Mouse (Mus musculus): ENCODE data around the gene Rftn1.

Gene Rftn1

DNA sequence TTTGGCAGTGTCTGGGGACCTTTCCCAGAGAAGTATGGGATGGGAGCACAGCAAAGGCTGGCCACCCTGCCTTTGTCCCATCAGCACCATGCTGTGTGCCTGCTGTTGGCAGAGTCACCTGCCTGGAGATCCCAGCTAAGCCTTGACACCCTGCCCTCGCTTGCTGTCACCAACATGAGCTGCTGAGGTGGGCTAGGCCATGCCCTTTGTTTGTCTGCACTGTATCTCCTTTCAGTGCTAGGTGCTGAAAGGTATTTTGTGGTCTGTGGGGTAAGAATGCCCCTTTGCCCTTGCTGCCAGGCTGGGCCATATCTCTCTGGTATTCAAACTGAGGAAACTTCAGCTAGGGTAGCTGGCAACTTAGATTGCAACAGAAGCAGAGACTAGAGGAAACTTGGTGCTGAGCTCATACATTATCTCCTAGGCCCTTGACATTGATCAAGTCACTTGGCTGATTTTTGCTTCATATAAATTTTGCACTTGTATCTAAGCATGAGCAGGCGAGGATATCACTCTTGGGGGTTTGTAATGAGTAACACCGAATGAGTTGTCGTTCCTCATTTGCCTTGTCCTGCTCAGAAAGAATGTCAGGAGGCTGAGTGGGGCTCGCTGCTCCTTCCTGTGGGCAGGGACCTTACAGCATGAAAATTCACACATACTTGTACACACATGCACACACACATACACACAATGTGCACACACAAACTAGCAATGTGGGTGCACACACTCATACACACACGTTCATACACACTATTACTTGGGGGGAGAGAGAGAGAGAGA is 207.7 kb downstream of the Rftn1 start:
- no peak for DNase-seq (ENCODE audit: low spot score in 2 of 2)

DNA sequence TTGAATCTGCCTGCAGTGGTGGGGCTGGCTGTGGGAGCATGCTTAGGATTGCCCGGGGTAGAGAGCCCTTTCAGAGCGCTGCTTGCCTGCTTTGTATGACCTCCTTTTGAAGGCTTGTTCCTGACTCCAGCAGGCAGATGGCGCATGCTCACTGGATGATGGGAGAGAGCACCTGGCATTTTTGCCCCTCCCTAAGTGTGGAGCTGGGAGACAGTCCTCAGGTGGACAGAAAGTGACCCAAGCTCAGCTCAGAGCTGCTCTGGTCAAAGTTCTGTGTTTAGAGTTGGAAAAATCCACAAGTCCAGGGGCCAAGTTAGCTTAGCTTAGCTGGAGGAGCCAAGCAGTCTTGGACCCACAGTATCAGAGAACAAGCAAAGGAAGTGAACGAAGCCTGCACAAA is 208.9 kb downstream of the Rftn1 start:
- no peak for DNase-seq (ENCODE audit: low spot score in 2 of 2)

DNA sequence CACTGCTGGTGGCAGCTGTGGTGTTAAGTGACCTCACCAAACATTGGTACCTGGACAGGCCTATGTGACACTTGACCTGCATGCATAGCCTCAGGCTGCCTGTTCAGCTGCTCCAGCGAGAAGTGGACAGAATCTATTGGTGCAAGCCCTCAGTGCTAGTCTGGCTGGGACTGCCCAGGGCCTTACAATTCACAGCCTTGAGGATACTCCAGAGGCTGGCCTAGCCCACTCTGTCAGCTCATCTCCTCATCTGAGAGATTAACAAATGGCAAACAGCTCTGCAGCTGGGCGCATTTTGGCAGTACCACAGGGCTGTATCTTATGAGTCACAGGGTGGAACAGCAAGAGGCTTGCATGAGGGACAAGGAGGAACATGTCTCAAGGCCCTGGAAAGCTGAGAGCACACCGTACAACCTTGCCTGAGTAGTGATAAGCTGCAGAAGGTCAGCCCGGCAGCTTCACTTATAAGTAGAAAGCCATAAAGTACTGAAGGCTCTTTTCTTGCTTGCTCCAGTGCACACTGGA is 210.7 kb downstream of the Rftn1 start:
- DNase-seq (ENCODE audit: low spot score in 2 of 2), result no peak

DNA sequence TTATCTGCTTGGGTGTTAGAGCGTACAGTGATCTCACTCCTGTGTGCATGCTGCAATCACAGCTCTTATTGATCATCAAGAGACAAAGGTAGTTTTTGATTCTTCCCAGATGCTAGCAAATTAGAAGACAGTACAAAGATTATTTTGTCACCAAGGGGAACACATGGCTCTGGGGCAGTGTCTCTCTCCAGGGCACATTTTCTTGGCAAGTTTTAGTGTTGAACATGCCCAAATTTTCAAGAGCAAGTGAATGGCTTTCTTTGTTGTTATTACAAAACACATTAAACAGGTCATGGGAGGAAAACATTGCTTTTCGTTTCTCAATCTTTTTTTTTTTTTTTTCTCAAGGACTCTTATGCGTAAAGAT is 213.1 kb downstream of the Rftn1 start:
- DNase-seq (ENCODE audit: low spot score in 2 of 2), result no peak

DNA sequence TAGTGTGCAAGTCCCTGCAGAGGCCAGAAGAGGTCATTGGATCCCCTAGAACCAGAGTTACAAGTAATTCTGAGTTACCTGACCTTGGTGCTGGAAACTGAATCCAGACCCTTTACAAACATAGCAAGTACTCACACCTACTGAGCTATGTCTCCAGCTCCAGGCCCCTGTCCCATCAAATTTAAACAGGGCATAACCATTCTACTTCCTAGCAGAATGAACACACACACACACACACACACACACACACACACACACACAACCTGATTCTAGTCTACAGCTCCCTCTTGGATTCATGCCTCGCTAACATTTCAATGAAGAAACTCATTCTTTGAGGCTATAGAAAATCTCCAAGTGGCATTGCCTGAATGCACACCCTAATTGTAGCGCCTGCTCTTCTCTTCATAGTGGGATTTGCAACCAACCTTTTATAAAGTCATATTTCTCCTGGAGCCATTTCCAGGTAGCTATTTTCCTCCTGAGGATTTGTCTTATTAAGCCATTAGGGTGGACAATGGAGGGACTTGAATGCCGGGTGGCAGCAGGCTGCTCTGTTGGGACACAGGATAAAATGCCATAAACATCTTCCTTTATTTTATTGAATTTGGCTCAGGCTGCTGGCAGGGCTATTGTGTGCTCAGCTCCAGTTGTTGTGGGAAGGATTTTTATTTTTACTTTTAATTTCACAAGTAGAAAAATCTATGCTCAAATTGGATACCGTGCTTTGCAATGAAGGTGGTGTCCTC is 213.6 kb downstream of the Rftn1 start:
- DNase-seq (ENCODE audit: low spot score in 2 of 2), result no peak

DNA sequence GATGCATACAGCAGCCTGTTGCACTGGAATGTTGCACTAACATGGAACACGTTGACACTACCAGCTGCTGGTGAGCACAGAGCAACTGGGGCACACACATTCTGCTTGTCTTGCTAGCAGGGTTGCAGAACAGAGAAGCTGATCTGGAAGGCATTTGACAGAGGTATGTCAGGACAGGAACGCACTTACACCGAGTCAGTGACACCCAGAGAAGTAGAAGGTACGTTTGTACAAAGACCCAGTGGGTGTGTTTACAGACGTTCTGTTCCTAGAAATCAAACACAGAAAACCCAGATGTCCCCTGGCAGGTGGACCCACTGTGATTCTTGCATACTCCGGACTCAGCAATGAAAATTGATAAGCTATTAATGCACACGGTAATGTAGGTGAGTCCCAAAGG is 215.0 kb downstream of the Rftn1 start:
- no peak for DNase-seq (ENCODE audit: low spot score in 2 of 2)

DNA sequence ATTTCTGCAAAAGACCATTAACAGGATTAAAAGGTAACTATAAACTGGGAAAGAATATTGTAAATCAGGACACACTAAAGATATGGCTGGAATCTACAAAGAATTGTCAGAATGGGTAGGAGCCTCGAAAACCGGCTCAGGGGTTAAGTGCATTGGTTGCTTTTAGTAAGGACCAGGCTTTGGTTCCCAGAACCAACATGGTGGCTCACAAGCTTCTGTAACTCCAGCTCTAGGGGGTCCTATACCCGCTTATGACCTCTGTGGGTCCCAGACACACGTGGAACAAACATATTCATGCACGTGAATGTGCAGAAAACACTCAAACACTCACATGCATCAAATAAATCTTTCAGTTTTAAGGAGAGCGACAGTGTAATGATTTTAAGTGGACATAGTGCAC is 215.5 kb downstream of the Rftn1 start:
- no peak for DNase-seq (ENCODE audit: low spot score in 2 of 2)

DNA sequence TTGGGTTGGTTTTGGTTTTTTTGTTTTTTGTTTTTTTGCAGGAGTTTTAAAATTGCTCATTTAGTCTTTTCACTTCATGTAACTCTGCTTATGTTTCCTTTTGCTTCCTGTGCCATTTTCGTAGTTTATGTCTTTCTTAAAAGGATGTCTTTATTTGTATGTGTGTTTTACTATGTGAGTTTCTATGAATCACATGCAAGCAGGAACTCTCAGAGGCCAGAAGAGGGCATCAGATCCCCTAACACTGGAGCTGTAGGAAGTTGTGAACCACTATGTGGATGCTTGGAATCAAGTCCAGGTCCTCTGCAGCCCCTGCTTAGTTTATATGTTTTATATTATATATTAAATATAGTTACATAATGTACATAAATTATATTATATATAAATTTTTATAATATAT is 218.3 kb downstream of the Rftn1 start:
- no peak for DNase-seq (ENCODE audit: low spot score in 2 of 2)

DNA sequence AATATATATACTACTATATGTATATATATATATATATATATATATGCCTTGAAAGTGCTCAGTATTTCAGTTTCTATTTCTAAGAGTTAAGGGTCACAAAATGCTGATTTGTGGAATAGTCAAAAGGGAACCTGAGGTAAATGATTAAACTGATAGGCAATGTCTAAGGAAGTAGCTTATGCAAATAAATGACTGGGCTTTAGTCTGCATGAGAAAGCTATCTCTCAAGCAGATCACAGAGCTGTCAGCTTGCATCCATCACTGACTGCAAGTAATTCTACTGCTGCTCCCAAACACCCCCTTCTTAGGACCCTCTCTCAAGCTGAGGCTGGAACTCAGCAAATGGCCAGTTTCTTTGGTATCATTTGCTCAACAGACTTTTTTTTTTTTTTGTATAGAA is 219.4 kb downstream of the Rftn1 start:
- no peak for DNase-seq (ENCODE audit: low spot score in 2 of 2)

DNA sequence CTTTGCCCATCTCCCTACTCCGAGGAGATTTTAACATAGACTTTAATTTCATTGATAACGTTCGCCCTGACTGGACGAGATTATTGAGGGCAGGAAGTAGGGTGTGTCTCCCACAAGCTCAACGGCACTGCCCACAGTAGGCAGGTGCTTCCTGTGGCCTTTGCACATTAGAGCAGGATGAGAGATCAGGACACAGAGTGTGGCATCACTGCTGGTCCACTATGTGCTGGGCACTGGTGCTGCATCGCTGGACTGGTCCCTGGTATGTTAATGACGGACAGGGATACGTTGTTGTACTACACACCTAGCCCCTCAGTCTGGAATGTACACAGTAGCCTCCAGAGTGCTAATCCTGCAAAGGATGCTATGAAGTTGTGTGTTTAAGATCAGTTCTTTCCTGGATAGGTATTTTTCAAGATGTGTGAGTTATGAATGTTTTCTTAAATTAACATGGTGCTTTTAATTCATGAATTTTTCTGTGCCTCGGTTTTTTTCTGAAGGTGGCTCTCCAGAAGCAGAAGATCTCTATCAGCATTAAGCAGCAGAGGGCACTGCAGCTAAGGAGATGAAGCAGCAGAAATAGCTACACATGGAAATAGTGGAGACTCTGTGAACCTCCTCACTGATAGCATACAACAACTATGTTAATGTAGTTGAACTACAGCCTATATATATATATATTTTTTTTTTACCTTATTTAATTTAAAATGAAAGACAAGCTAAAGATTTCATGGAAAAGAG is 221.8 kb downstream of the Rftn1 start:
- DNase-seq (ENCODE audit: low spot score in 2 of 2), result peak; percentile 66 to 73

DNA sequence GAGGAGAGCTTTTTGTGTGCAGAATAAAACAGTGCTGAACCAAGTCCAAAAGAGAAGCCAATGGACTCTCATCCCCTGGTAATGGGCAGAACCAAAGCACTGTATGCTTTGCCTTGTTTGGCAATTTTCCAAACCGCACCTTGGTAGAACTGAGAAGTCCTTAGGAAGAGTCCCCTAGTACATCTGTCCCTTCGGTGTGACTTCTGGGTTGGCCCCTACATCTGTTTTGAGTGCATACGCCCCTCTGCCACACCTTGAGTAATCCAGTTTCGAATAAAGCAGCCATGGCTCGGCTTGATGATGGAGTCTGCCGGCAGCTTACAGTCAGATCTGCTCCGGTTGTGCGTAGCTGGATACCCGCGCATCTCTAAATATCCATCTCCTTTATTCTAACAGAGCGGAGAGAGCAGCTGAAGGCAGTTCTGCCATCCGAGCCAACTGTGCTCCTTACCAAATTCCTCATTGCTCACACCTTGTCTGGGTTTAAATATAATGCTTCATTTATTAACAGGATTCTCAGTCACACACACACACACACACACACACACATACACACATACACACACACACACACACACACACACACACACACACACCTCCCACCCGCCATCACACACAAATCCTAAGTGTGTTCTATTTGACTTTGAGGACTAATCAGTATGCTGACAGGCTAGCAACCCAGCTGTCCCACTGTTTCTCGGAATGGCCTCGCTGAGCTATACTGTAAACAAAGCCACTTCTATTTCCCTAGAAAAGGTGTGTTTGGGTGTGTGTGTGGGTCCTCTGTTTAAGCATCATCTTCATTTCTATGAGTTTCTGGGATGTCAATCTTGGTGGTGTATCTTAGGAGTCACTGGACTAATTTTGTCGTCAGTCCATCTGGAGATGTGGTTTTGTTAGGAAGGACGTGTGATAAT is 224.4 kb downstream of the Rftn1 start:
- no peak for DNase-seq (ENCODE audit: low spot score in 2 of 2)

DNA sequence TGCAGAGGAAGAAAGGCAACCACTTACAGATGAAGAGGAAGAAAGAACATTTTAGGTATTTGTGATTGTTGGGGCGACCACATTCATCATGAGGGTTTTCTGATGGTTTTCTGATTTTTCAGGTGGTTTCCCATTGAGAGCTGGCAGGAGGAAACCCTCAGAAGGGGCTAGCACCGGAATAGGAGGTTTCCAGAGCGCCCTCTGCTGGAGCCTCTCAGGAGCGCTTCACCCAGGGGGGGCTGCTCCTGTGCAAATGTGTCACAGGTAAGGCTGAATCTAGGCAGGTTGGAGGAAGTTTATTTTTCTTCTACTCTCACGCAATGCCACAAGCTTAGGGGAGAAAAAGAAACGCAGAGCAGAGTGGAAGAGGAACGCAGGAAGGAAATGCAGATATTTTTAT is 225.4 kb downstream of the Rftn1 start:
- no peak for DNase-seq (ENCODE audit: low spot score in 2 of 2)

DNA sequence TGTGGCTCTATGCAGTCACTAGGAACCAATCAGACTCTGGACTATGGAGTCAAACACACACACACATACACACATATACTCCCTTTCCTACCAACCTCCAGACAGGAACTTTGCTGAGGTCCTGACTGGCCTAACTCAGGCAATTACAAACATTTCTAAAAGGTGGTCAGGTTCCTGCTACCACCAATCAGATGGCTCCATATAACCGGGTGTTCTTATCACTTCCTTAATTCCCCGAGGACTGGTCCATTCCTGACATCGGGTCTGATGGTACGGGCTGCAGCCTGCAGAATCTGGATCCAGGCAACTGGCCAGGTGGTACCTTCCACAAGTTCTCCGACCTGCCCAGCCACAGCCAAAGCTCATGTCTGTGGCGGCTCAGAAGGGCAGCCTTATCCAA is 226.0 kb downstream of the Rftn1 start:
- DNase-seq (ENCODE audit: low spot score in 2 of 2), result no peak

DNA sequence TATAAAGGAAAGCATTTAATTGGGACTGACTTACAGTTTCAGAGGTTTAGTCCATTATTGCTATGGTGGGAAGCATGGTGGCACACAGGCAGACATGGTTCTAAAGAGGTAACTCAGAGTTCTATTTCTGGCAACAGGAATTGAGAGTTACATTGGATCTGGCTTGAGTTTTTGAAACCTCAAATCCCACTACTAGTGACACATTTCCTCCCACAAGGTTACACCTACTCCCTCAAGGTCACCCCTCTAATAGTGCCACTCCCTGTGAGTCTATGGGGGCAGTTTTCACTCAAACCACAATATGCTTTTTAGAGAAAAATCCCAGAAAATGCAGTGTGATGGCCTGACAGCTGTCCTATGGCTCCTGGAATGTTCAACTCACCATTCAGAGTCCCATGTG is 231.5 kb downstream of the Rftn1 start:
- DNase-seq (ENCODE audit: low spot score in 2 of 2), result no peak

DNA sequence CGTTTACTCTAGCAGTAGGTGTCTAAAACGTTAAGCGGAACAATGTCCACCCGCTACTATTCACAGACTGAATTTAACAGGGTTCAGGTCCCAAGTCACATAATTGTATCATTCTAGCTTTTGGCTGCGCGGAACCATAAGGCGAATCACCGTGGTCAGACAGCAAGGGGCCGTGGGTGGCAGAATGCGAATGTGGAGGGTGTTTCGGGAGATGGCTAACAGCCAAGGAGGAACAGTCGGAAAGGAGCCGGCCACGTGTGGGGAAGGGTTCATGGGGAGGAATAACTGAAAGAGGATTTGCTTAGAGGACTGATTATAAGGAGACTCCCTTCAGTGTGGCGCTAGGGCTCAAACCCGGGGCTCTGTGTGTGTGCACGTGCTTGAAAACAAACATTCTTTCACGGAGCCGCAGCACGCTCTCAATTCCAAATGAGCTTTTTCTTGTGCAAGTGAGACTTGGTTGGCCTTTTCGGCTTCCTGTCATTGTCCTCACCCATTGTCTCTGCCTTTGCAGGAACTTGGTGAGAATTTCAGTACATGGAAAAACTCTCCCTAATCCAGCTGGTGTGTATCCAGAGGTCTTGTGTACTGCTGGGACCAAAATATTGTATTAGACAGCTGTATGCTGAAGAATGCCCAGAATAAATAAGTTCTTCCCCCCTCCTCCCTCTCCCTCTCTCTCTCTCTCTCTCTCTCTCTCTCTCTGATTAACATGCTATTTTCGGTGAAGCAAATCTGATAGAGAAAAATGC is 238.4 kb downstream of the Rftn1 start:
- no peak for DNase-seq (ENCODE audit: low spot score in 2 of 2)

DNA sequence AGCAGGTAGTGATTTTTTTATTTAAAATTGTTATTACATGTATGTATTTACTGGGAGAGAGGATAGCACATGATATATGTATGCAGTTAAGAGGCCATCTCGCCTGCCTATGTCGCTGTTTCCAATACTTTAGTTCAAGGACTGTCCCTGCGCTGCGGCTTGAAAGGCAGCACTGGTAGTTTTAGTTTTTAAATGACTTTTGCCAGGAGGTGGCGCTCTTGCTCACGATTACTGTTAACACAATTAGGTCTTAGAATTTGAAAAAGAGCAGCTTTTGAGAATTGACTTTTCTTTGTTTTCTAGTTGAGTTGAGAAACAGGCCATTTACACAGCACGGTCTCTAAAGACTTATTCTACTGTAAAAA is 239.0 kb downstream of the Rftn1 start:
- peak; percentile 75 to 92 for DNase-seq (ENCODE audit: low spot score in 2 of 2)

DNA sequence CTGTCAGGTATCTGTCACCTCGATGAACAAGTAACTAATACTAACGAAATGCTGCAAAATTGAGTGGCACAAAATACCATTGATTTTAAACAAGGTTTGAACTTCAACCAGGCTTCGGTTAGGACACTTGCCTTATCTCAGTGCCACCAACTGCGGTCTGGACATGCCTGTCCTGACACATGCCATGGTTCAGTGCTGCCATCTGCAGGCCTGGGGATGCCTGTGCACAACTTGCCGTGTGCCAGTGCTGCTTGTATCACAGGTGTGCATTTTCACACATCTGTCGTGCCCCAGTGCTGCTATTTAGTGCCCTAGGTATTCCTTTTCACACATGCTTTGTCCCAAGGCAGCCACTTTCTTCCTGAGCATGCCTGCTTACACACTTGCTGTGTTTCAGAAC is 247.8 kb downstream of the Rftn1 start:
- no peak for DNase-seq (ENCODE audit: low spot score in 2 of 2)
